Mouse (Mus musculus): Measurements from ENCODE around the gene Col25a1.

Gene Col25a1

GRCm38 (mm10) chr3:130161323-130161917 is 30.1 kb downstream of the Col25a1 start:
- no peak for DNase-seq (ENCODE audit: low spot score)

GRCm38 (mm10) chr3:130166875-130167274 is 35.6 kb downstream of the Col25a1 start:
- DNase-seq (ENCODE audit: low spot score): no peak

- no peak for DNase-seq (ENCODE audit: low spot score)
These were observed 41.5 kb downstream of the Col25a1 start for GRCm38 (mm10) chr3:130172764-130173163.

GRCm38 (mm10) chr3:130180181-130180940 is 49.1 kb downstream of the Col25a1 start:
- no peak for DNase-seq (ENCODE audit: low spot score)

GRCm38 (mm10) chr3:130180964-130181590 is 49.8 kb downstream of the Col25a1 start:
- no peak for DNase-seq (ENCODE audit: low spot score)

GRCm38 (mm10) chr3:130181591-130181980 is 50.3 kb downstream of the Col25a1 start:
- no peak for DNase-seq (ENCODE audit: low spot score)

- DNase-seq (ENCODE audit: low spot score): no peak
These were observed 51.1 kb downstream of the Col25a1 start for GRCm38 (mm10) chr3:130182450-130182849.

GRCm38 (mm10) chr3:130185111-130185510 is 53.8 kb downstream of the Col25a1 start:
- DNase-seq (ENCODE audit: low spot score): no peak

- DNase-seq (ENCODE audit: low spot score): no peak
These were observed 56.3 kb downstream of the Col25a1 start for GRCm38 (mm10) chr3:130187588-130187987.

- DNase-seq (ENCODE audit: low spot score): no peak
These were observed 62.1 kb downstream of the Col25a1 start for GRCm38 (mm10) chr3:130193450-130193849.

- no peak for DNase-seq (ENCODE audit: low spot score)
These were observed 83.3 kb downstream of the Col25a1 start for GRCm38 (mm10) chr3:130214631-130215030.

- no peak for DNase-seq (ENCODE audit: low spot score)
These were observed 84.8 kb downstream of the Col25a1 start for GRCm38 (mm10) chr3:130216141-130216540.

GRCm38 (mm10) chr3:130216646-130217045 is 85.3 kb downstream of the Col25a1 start:
- no peak for DNase-seq (ENCODE audit: low spot score)

- no peak for DNase-seq (ENCODE audit: low spot score)
These were observed 86.4 kb downstream of the Col25a1 start for GRCm38 (mm10) chr3:130217705-130218104.

- DNase-seq (ENCODE audit: low spot score): no peak
These were observed 87.0 kb downstream of the Col25a1 start for GRCm38 (mm10) chr3:130218232-130218728.

- no peak for DNase-seq (ENCODE audit: low spot score)
These were observed 89.5 kb downstream of the Col25a1 start for GRCm38 (mm10) chr3:130220811-130221210.

- DNase-seq (ENCODE audit: low spot score): no peak
These were observed 96.9 kb downstream of the Col25a1 start for GRCm38 (mm10) chr3:130228186-130228585.

- no peak for DNase-seq (ENCODE audit: low spot score)
These were observed 101.6 kb downstream of the Col25a1 start for GRCm38 (mm10) chr3:130232944-130233343.

- DNase-seq (ENCODE audit: low spot score): no peak
These were observed 103.9 kb downstream of the Col25a1 start for GRCm38 (mm10) chr3:130235233-130235632.

GRCm38 (mm10) chr3:130236129-130236528 is 104.8 kb downstream of the Col25a1 start:
- no peak for DNase-seq (ENCODE audit: low spot score)

GRCm38 (mm10) chr3:130237852-130238251 is 106.6 kb downstream of the Col25a1 start:
- no peak for DNase-seq (ENCODE audit: low spot score)

GRCm38 (mm10) chr3:130241924-130242323 is 110.6 kb downstream of the Col25a1 start:
- no peak for DNase-seq (ENCODE audit: low spot score)

Measured in c-Kit-positive CD71-positive TER-119-positive erythroid progenitor cells, embryonic 14.5 days (primary cell).